Comparison of ENCODE assay signal across 10 mouse cellular contexts in the genomic region with DNA sequence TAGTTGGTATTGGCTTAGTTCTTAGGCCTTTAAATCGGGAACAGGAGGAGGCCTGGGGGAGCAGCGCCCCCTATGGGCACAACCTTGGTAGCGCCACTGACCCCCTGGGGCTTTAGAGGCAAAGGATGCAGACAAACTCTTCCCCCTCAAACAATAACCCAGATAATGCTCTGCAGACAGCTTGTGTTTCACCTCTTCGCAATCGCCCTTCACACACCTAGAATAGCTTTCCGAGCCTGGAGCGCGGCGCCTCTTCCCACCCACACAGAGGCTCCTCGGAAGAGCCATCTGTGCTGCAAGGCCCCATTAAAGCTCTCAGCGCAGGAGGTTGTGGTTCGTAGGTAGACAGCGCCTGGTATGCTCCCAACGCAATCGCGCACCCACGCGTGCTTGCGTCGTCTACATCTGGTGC. TPM values are rescaled to one million over a fixed set of nuclear protein-coding genes. Genes with fewer than 3 reads are reported as not detected.
DNase-seq lines count a peak whose midpoint lies in the region; TF ChIP-seq lines count a peak whose summit lies in the region.
"Had no signal": no experiment of that assay in that cellular context is flagged by ENCODE, and none has a peak within 500 bp of the region (broad histone marks: within the 10 kb centered on the region; RNA-seq: fewer than 3 reads in every experiment).

No protein-coding gene starts in this region.

- peaks cover 8% of the 10 kb centered on the region for H3K36me3 ChIP-seq in hindbrain, embryonic 10.5 days

- no peak for DNase-seq in lung, adult 2 months
- DNase-seq in lung, postnatal 25 days (ENCODE audit: low spot score), result no peak
- peak; percentile 77 to 86 for DNase-seq in frontal cortex, adult 2 months (ENCODE audit: extremely low spot score in 1 of 2, low spot score in 1 of 2)
- DNase-seq in right cerebral cortex, postnatal 14 days, result peak; percentile 65
- DNase-seq in hindbrain, embryonic 10.5 days (ENCODE audit: low spot score), result no peak
- no peak for DNase-seq in lung, postnatal 36 days
- DNase-seq in ovary, postnatal 10 days (ENCODE audit: low spot score), result no peak
- DNase-seq: gastrocnemius, postnatal 36 days had no signal

- no peak for TF ChIP-seq POLR2A in lung, adult 2 months (IDR thresholded peaks at IDR 0.05; ENCODE audit: borderline replicate concordance, extremely low read depth, low read depth, low read length)
- TF ChIP-seq POLR2A in bone marrow, adult 2 months (IDR thresholded peaks at IDR 0.05; ENCODE audit: borderline replicate concordance, control insufficient read depth, low read depth, low read length), result no peak

- no peaks in the 10 kb centered on the region for H3K27me3 ChIP-seq in hindbrain, embryonic 10.5 days (ENCODE audit: insufficient read depth, poor library complexity, severe bottlenecking)
- H3K27me3 ChIP-seq: limb, embryonic 13.5 days had no signal

- peaks cover 4% of the 10 kb centered on the region; the same call in 1 of the 2 replicates for H3K4me1 ChIP-seq in lung, adult 2 months (ENCODE audit: control insufficient read depth, insufficient read depth, low read length)
- H3K4me1 ChIP-seq in bone marrow, adult 2 months (ENCODE audit: control insufficient read depth, insufficient read depth, low read length), result no peaks in the 10 kb centered on the region; the same call in 1 of the 2 replicates
- H3K4me1 ChIP-seq in hindbrain, embryonic 10.5 days (replicated peaks), result peaks cover 32% of the 10 kb centered on the region

- WGBS in lung, adult 2 months, result 83% methylated on average over 20 of the region's 20 CpGs
- 88% methylated on average over 20 of the region's 20 CpGs for WGBS in bone marrow, adult 2 months
- 80% methylated on average over 20 of the region's 20 CpGs for WGBS in hindbrain, embryonic 10.5 days

- no peaks in the 10 kb centered on the region for H3K9me3 ChIP-seq in hindbrain, embryonic 10.5 days
- H3K9me3 ChIP-seq: limb, embryonic 13.5 days had no signal

- H3K27ac ChIP-seq in bone marrow, adult 2 months (ENCODE audit: control insufficient read depth, insufficient read depth, low read depth, low read length, poor library complexity), result no peak overlapping the region
- H3K27ac ChIP-seq in hindbrain, embryonic 10.5 days, result no peak overlapping the region
- H3K27ac ChIP-seq: limb, embryonic 13.5 days had no signal

- H3K4me3 ChIP-seq in lung, adult 2 months (replicated peaks; ENCODE audit: extremely low read depth, low read depth, low read length), result no peak overlapping the region
- no peak overlapping the region for H3K4me3 ChIP-seq in bone marrow, adult 2 months (replicated peaks; ENCODE audit: control insufficient read depth, low read depth, low read length)
- no peak overlapping the region for H3K4me3 ChIP-seq in hindbrain, embryonic 10.5 days
- H3K4me3 ChIP-seq: limb, embryonic 13.5 days had no signal

- TF ChIP-seq CTCF in lung, adult 2 months (IDR thresholded peaks at IDR 0.05; ENCODE audit: insufficient read depth, low read length), result peak; percentile 38
- TF ChIP-seq CTCF in bone marrow, adult 2 months (IDR thresholded peaks at IDR 0.05; ENCODE audit: control insufficient read depth, insufficient read depth, low read length), result peak; percentile 68

RNA-seq across cellular contexts. Expression of a gene that starts 2.5 kb away (rescaled TPM):
- polyA plus RNA-seq in lung, adult 2 months (2012; rRNA removed), result 803 and 904 TPM in 2 replicates
- polyA plus RNA-seq in bone marrow, adult 2 months (2011; ENCODE audit: insufficient read depth, insufficient read length, low replicate concordance, missing spikeins), result 1,643 and 1,889 TPM in 2 replicates
- polyA plus RNA-seq in frontal cortex, adult 2 months (2012; rRNA removed), result 567 and 606 TPM in 2 replicates
- polyA plus RNA-seq in hindbrain, embryonic 10.5 days (2016; fragmentation: Nextera tagmentation; extraction: Ambion mirVana), result 827 and 832 TPM in 2 replicates

RNA-seq across cellular contexts. Expression of a gene that starts 3.9 kb away (rescaled TPM):
- not detected in 2 replicates for polyA plus RNA-seq in lung, adult 2 months (2012; rRNA removed)
- not detected in 2 replicates for polyA plus RNA-seq in bone marrow, adult 2 months (2011; ENCODE audit: insufficient read depth, insufficient read length, low replicate concordance, missing spikeins)
- 0.20 TPM in 1 of 2 replicates, not detected in the other for polyA plus RNA-seq in frontal cortex, adult 2 months (2012; rRNA removed)
- polyA plus RNA-seq in hindbrain, embryonic 10.5 days (2016; fragmentation: Nextera tagmentation; extraction: Ambion mirVana), result 0.86 TPM in 1 of 2 replicates, not detected in the other
- polyA plus RNA-seq: limb, embryonic 13.5 days had no signal

RNA-seq across cellular contexts. Expression of a gene that starts 15.6 kb away (rescaled TPM):
- polyA plus RNA-seq in lung, adult 2 months (2012; rRNA removed), result 60.4 and 62.8 TPM in 2 replicates
- 84.4 and 97.1 TPM in 2 replicates for polyA plus RNA-seq in bone marrow, adult 2 months (2011; ENCODE audit: insufficient read depth, insufficient read length, low replicate concordance, missing spikeins)
- 352 and 353 TPM in 2 replicates for polyA plus RNA-seq in frontal cortex, adult 2 months (2012; rRNA removed)
- 90.6 and 145 TPM in 2 replicates for polyA plus RNA-seq in hindbrain, embryonic 10.5 days (2016; fragmentation: Nextera tagmentation; extraction: Ambion mirVana)

RNA-seq across cellular contexts. Expression of a gene that starts 16.4 kb away (rescaled TPM):
- 0.65 and 1.0 TPM in 2 replicates for polyA plus RNA-seq in lung, adult 2 months (2012; rRNA removed)
- polyA plus RNA-seq in bone marrow, adult 2 months (2011; ENCODE audit: insufficient read depth, insufficient read length, low replicate concordance, missing spikeins), result 2.7 and 12.0 TPM in 2 replicates
- polyA plus RNA-seq in frontal cortex, adult 2 months (2012; rRNA removed), result 270 and 282 TPM in 2 replicates
- 3.4 and 3.6 TPM in 2 replicates for polyA plus RNA-seq in hindbrain, embryonic 10.5 days (2016; fragmentation: Nextera tagmentation; extraction: Ambion mirVana)

Comparison
In these comparisons a context has a peak if more than half of its experiments do, and no peak if none do; other contexts are left out.
1. DNase-seq: peak in frontal cortex, adult 2 months (2 of 2) and right cerebral cortex, postnatal 14 days (single experiment); none in lung, adult 2 months (single experiment), lung, postnatal 25 days (single experiment), hindbrain, embryonic 10.5 days (single experiment), lung, postnatal 36 days (single experiment) and ovary, postnatal 10 days (single experiment).